Mouse (Mus musculus) CH12.LX (cell line): ENCODE data around the gene Stra8. TPM values are rescaled to one million over a fixed set of nuclear protein-coding genes. Genes with fewer than 3 reads are reported as not detected.
A peak's percentile ranks its signal among the peaks of the same experiment; 100 is the strongest.

Experiments used
- DNase-seq: peaks from one replicate; pipeline ENCODE4 v3.0.0-alpha.2; 2013; ENCODE audit errors: extremely low read depth
- H3K27ac ChIP-seq: 2 replicates; pipeline ENCODE4 v1.5.1; 2012; ENCODE audit warnings: low read depth, mild to moderate bottlenecking, control low read depth, moderate library complexity; ENCODE audit not compliant: insufficient read depth
- H3K27me3 ChIP-seq: replicated peaks from 2 replicates; pipeline ENCODE3; 2012; ENCODE audit warnings: inconsistent platforms
- H3K36me3 ChIP-seq, 2 experiments: replicated peaks in 1 of 2; 2 replicates each; pipeline versions ENCODE3 to v1.6.1; 2012; ENCODE audit warnings: inconsistent platforms in 1 of 2, low read length in 1 of 2, mild to moderate bottlenecking in 1 of 2, mixed read lengths in 1 of 2, moderate library complexity in 1 of 2; ENCODE audit not compliant: control insufficient read depth in 1 of 2, insufficient read depth in 1 of 2
- H3K4me1 ChIP-seq, 2 experiments: 2 replicates each; pipeline ENCODE4 v1.6.1; 2012; ENCODE audit warnings: inconsistent platforms in 1 of 2, moderate library complexity in 1 of 2; ENCODE audit not compliant: insufficient read depth in 2 of 2, control insufficient read depth in 1 of 2
- H3K4me2 ChIP-seq: 2 replicates; pipeline ENCODE4 v1.6.1; 2012; ENCODE audit warnings: low read depth, mild to moderate bottlenecking, control low read depth; ENCODE audit not compliant: poor library complexity, insufficient read depth, severe bottlenecking
- H3K4me3 ChIP-seq, 3 experiments: fragments of 150-350 bp in 1 of 3; sonication (generic) in 1 of 3; replicated peaks in 1 of 3; 2 replicates each; pipeline versions ENCODE3 to v1.5.1; 2011 to 2012; ENCODE audit warnings: low read depth in 2 of 3, low read length in 2 of 3, mild to moderate bottlenecking in 2 of 3, moderate library complexity in 2 of 3, control low read depth in 1 of 3, improper control_type of control experiment in 1 of 3, inconsistent platforms in 1 of 3, mixed read lengths in 1 of 3; ENCODE audit not compliant: poor library complexity in 1 of 3
- H3K79me2 ChIP-seq: replicated peaks from 2 replicates; pipeline ENCODE4 v1.6.1; 2012; ENCODE audit warnings: mild to moderate bottlenecking, moderate library complexity; ENCODE audit not compliant: control insufficient read depth, poor library complexity, insufficient read depth, severe bottlenecking; ENCODE audit errors: extremely low read depth
- H3K9ac ChIP-seq: 2 replicates; pipeline ENCODE4 v1.6.1; 2012; ENCODE audit warnings: low read depth, mild to moderate bottlenecking, control low read depth, moderate library complexity; ENCODE audit not compliant: insufficient read depth
- H3K9me3 ChIP-seq: replicated peaks from 2 replicates; pipeline ENCODE3; 2012; ENCODE audit warnings: low read length, inconsistent platforms, mixed read lengths
- CHD1 ChIP-seq: IDR thresholded peaks from 2 replicates; pipeline ENCODE4 v1.6.1; 2012; ENCODE audit warnings: low read depth, low read length, improper control_type of control experiment, inconsistent platforms
- E2F4 ChIP-seq: IDR thresholded peaks from 2 replicates; pipeline ENCODE4 v1.6.1; 2011; ENCODE audit warnings: low read depth, low read length, improper control_type of control experiment; ENCODE audit not compliant: insufficient replicate concordance
- ELF1 ChIP-seq: IDR thresholded peaks from 2 replicates; pipeline ENCODE4 v1.6.1; 2014; ENCODE audit warnings: low read depth, mild to moderate bottlenecking, inconsistent platforms, low read length, improper control_type of control experiment
- IRF4 ChIP-seq: IDR thresholded peaks from 2 replicates; pipeline ENCODE4 v1.6.1; 2014; ENCODE audit warnings: low read depth, mild to moderate bottlenecking, inconsistent platforms, low read length, improper control_type of control experiment
- JUN ChIP-seq: IDR thresholded peaks from 2 replicates; pipeline ENCODE4 v1.6.1; 2011; ENCODE audit warnings: low read depth, mild to moderate bottlenecking, low read length, improper control_type of control experiment, moderate library complexity; ENCODE audit not compliant: insufficient read depth
- JUND ChIP-seq: conservative IDR thresholded peaks from 2 replicates; pipeline ENCODE4 v1.6.1; 2011; ENCODE audit warnings: low read depth, low read length, improper control_type of control experiment
- KAT2A ChIP-seq: IDR thresholded peaks from 2 replicates; pipeline ENCODE4 v1.6.1; 2012; ENCODE audit warnings: low read length, improper control_type of control experiment, inconsistent platforms; ENCODE audit not compliant: insufficient replicate concordance
- MEF2A ChIP-seq: IDR thresholded peaks from 2 replicates; pipeline ENCODE4 v1.6.1; 2014; ENCODE audit warnings: low read depth, mild to moderate bottlenecking, inconsistent platforms, low read length, improper control_type of control experiment, borderline replicate concordance
- MXI1 ChIP-seq: IDR thresholded peaks from 2 replicates; pipeline ENCODE4 v1.6.1; 2011; ENCODE audit warnings: mild to moderate bottlenecking, low read depth, low read length, improper control_type of control experiment
- MYC ChIP-seq: IDR thresholded peaks from 2 replicates; pipeline ENCODE4 v1.6.1; 2011; ENCODE audit warnings: low read depth, mild to moderate bottlenecking, improper control_type of control experiment, low read length
- NRF1 ChIP-seq: IDR thresholded peaks from 2 replicates; pipeline ENCODE4 v1.6.1; 2014; ENCODE audit warnings: low read depth, mild to moderate bottlenecking, inconsistent platforms, low read length, improper control_type of control experiment, moderate library complexity
- PAX5 ChIP-seq: IDR thresholded peaks from 2 replicates; pipeline ENCODE4 v1.6.1; 2012; ENCODE audit warnings: low read length, inconsistent platforms, mixed read lengths
- RAD21 ChIP-seq: IDR thresholded peaks from 2 replicates; pipeline ENCODE4 v1.6.1; 2011; ENCODE audit warnings: low read depth, mild to moderate bottlenecking, low read length, improper control_type of control experiment, moderate library complexity
- SIN3A ChIP-seq: IDR thresholded peaks from 2 replicates; pipeline ENCODE4 v1.6.1; 2012; ENCODE audit warnings: low read length, improper control_type of control experiment, inconsistent platforms
- TBP ChIP-seq: conservative IDR thresholded peaks from 2 replicates; pipeline ENCODE4 v1.6.1; 2011; ENCODE audit warnings: low read depth, low read length, improper control_type of control experiment
- UBTF ChIP-seq: IDR thresholded peaks from 2 replicates; pipeline ENCODE4 v1.6.1; 2012; ENCODE audit warnings: low read depth, mild to moderate bottlenecking, inconsistent platforms, low read length, improper control_type of control experiment, moderate library complexity
- ZKSCAN1 ChIP-seq: IDR thresholded peaks from 2 replicates; pipeline ENCODE4 v1.6.1; 2012; ENCODE audit warnings: low read depth, inconsistent platforms, low read length, improper control_type of control experiment, borderline replicate concordance
- ZNF384 ChIP-seq: IDR thresholded peaks from 2 replicates; pipeline ENCODE4 v1.6.1; 2012; ENCODE audit warnings: low read depth, low read length, improper control_type of control experiment, inconsistent platforms
- dilution Hi-C: fragments of 300-500 bp; cut with MboI; formaldehyde crosslinking; loops from 2 replicates; pipeline ENCODE4 v1.14.3; 2020; ENCODE audit warnings: low sequenced_read_pairs; ENCODE audit not compliant: extremely low pct_unique_long_range_greater_than_20kb, extremely low pct_ligation_motif_present
- in situ Hi-C: fragments of 300-500 bp; cut with MboI; formaldehyde crosslinking; loops from 3 replicates; pipeline ENCODE4 v1.14.3; 2019; ENCODE audit warnings: low sequenced_read_pairs, low pct_ligation_motif_present, low pct_unique_long_range_greater_than_20kb, mixed read lengths
- polyA plus RNA-seq: library from polyadenylated mRNA; unstranded; fragments of >175 nt; gene quantifications from 2 replicates; pipeline ENCODE4 v1.2.1, GENCODE M21; 2012; ENCODE audit warnings: low read depth; ENCODE audit not compliant: insufficient read length
- total RNA-seq, 2 experiments: library from RNA; depleted of rRNA; stranded (reverse); fragments of 300-350 nt in 1 of 2; fragments of >200 nt in 1 of 2; gene quantifications; 2 replicates each; pipeline ENCODE4 v1.2.3; 2012 to 2014

Stra8 gene
- total and polyA plus RNA-seq, 3 experiments, result 0.08 to 0.77 TPM; not detected in 1

GRCm38 (mm10) chr6:34899127-34899526 is 20.8 kb upstream of the Stra8 start:
- no peaks in the 10 kb centered on the region for H3K27me3 ChIP-seq
- peaks cover 10 to 31% of the 10 kb centered on the region in 2 experiments for H3K4me1 ChIP-seq
- H3K9ac ChIP-seq, result no peak overlapping the region
- TF ChIP-seq NRF1 (no peak), PAX5 (no peak), JUND (no peak)
- H3K79me2 ChIP-seq, result no peaks in the 10 kb centered on the region
- no peak overlapping the region for H3K27ac ChIP-seq
- H3K4me3 ChIP-seq, result no peak overlapping the region
- in situ Hi-C loops, result no loop called here
- dilution Hi-C loops, result no loop called here
- H3K4me2 ChIP-seq, result no peak overlapping the region
- no peak for DNase-seq
- H3K9me3 ChIP-seq, result no peaks in the 10 kb centered on the region
- H3K36me3 ChIP-seq, result peaks cover 47 to 93% of the 10 kb centered on the region in 2 experiments

DNA sequence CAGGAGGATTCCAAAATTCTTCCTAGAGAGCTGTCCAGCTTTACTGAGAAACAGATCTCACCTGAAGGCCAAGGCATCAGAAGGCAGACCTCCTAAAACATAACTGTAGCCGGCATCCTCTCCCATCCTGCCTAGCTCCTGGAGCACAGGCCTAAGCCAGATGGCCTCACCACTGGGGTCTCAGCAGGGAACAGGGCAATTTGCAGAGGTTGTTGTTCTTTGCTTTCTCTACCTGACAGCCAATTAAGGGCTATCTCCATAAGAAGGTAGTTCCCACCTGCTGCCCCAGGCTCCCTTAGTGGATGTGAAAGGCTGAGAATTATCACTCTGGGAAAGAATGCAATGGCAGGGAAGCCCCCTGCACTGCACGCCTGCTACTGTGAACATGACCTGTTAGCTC is 19.0 kb upstream of the Stra8 start:
- Histone ChIP-seq H3K79me2 (no peaks in the 10 kb centered on the region), H3K4me3 (no peak overlapping the region), H3K27me3 (no peaks in the 10 kb centered on the region), H3K27ac (no peak overlapping the region), H3K4me1 (peaks cover 10 to 31% of the 10 kb centered on the region in 2 experiments), H3K36me3 (peaks cover 37 to 93% of the 10 kb centered on the region in 2 experiments), H3K9ac (no peak overlapping the region), H3K9me3 (no peaks in the 10 kb centered on the region), H3K4me2 (no peak overlapping the region)
- dilution Hi-C loops, result no loop called here
- in situ Hi-C loops, result no loop called here
- no peak for DNase-seq
- no peak for TF ChIP-seq NRF1
- no peak for TF ChIP-seq MEF2A
- TF ChIP-seq CHD1, result no peak
- no peak for TF ChIP-seq KAT2A
- no peak for TF ChIP-seq IRF4
- TF ChIP-seq RAD21, result no peak
- TF ChIP-seq ZKSCAN1, result no peak
- TF ChIP-seq ELF1, result no peak
- no peak for TF ChIP-seq JUN
- no peak for TF ChIP-seq E2F4
- TF ChIP-seq, all 38 proteins: peak for 0

GRCm38 (mm10) chr6:34901911-34902444 is 18.0 kb upstream of the Stra8 start:
- no peaks in the 10 kb centered on the region for H3K9me3 ChIP-seq
- H3K36me3 ChIP-seq, result peaks cover 43 to 93% of the 10 kb centered on the region in 2 experiments
- peak; percentile 42; the same call in 1 of the 2 replicates for TF ChIP-seq SIN3A
- TF ChIP-seq ZNF384, result no peak
- TF ChIP-seq MXI1, result peak; percentile 71
- TF ChIP-seq ELF1, result peak; percentile 49; the same call in 1 of the 2 replicates
- no peak for TF ChIP-seq ZKSCAN1
- peak; percentile 67; the same call in 1 of the 2 replicates for TF ChIP-seq MEF2A
- 0 out of 2 replicates have a peak, but pooled peaks have one; percentile 37 for TF ChIP-seq UBTF
- TF ChIP-seq MYC, result peak; percentile 18
- 0 out of 2 replicates have a peak, but pooled peaks have one; percentile 34 for TF ChIP-seq IRF4
- TF ChIP-seq TBP, result 0 out of 2 replicates have a peak, but pooled peaks have one; percentile 43
- no peak for TF ChIP-seq JUN
- H3K27ac ChIP-seq, result peak overlapping the region; percentile 49
- H3K79me2 ChIP-seq, result no peaks in the 10 kb centered on the region
- H3K4me2 ChIP-seq, result peak overlapping the region; percentile 34
- H3K4me3 ChIP-seq, result peak overlapping the region in 1 of 3 experiments; percentile 16
- DNase-seq, result peak; percentile 68
- in situ Hi-C loops (no loop called here), dilution Hi-C loops (no loop called here)
- H3K9ac ChIP-seq, result peak overlapping the region; percentile 12; the same call in 1 of the 2 replicates
- peaks cover 10 to 31% of the 10 kb centered on the region in 2 experiments for H3K4me1 ChIP-seq
- H3K27me3 ChIP-seq, result no peaks in the 10 kb centered on the region
